22 mouse cellular contexts compared by ENCODE assay signal in genomic region chr4:82662222-82662621, GRCm38 (mm10). TPM values are rescaled to one million over a fixed set of nuclear protein-coding genes. Genes with fewer than 3 reads are reported as not detected.
A peak's percentile ranks its signal among the peaks of the same experiment; 100 is the strongest.
DNase-seq lines count a peak whose midpoint lies in the region; ATAC-seq and TF ChIP-seq lines count a peak whose summit lies in the region.
"Had no signal": no experiment of that assay in that cellular context is flagged by ENCODE, and none has a peak within 500 bp of the region (broad histone marks: within the 10 kb centered on the region; RNA-seq: fewer than 3 reads in every experiment).

No protein-coding gene starts in this region.

- no peak for ATAC-seq in hindbrain, embryonic 13.5 days (ENCODE audit: low FRiP score)
- ATAC-seq in hindbrain, embryonic 11.5 days (ENCODE audit: low FRiP score) = no peak
- ATAC-seq in midbrain, postnatal 0 days (ENCODE audit: low FRiP score) = no peak
- no peak for ATAC-seq in midbrain, embryonic 13.5 days
- peak; percentile 92 for ATAC-seq in forebrain, embryonic 14.5 days
- peak; percentile 58 for ATAC-seq in forebrain, postnatal 0 days
- ATAC-seq: intestine, embryonic 16.5 days; lung, postnatal 0 days had no signal

- TF ChIP-seq CTCF in midbrain, postnatal 0 days (IDR thresholded peaks at IDR 0.05) = no peak
- TF ChIP-seq CTCF in forebrain, postnatal 0 days (IDR thresholded peaks at IDR 0.05; ENCODE audit: low read depth) = no peak

- H3K4me2 ChIP-seq in hindbrain, embryonic 13.5 days = no peak overlapping the region
- no peak overlapping the region for H3K4me2 ChIP-seq in hindbrain, embryonic 11.5 days (replicated peaks; ENCODE audit: low read depth, low read length)
- H3K4me2 ChIP-seq in midbrain, postnatal 0 days (ENCODE audit: low read depth, low read length, poor library complexity, severe bottlenecking) = no peak overlapping the region
- H3K4me2 ChIP-seq in midbrain, embryonic 13.5 days (replicated peaks) = no peak overlapping the region
- H3K4me2 ChIP-seq in forebrain, embryonic 14.5 days (ENCODE audit: low read length) = no peak overlapping the region
- H3K4me2 ChIP-seq in forebrain, postnatal 0 days (ENCODE audit: low read depth) = no peak overlapping the region

- WGBS in hindbrain, embryonic 13.5 days = 43% methylated on average over 9 of the region's 9 CpGs
- 60% methylated on average over 9 of the region's 9 CpGs for WGBS in hindbrain, embryonic 11.5 days
- 40% methylated on average over 9 of the region's 9 CpGs for WGBS in midbrain, postnatal 0 days
- 41% methylated on average over 9 of the region's 9 CpGs for WGBS in midbrain, embryonic 13.5 days
- WGBS in forebrain, embryonic 14.5 days = 10% methylated on average over 9 of the region's 9 CpGs
- WGBS in forebrain, postnatal 0 days = 12% methylated on average over 9 of the region's 9 CpGs

- H3K9me3 ChIP-seq in hindbrain, embryonic 13.5 days = no peaks in the 10 kb centered on the region
- no peaks in the 10 kb centered on the region for H3K9me3 ChIP-seq in hindbrain, embryonic 11.5 days (ENCODE audit: control insufficient read depth, low read length)
- no peaks in the 10 kb centered on the region for H3K9me3 ChIP-seq in midbrain, postnatal 0 days (ENCODE audit: low read length)
- no peaks in the 10 kb centered on the region for H3K9me3 ChIP-seq in midbrain, embryonic 13.5 days
- no peaks in the 10 kb centered on the region for H3K9me3 ChIP-seq in forebrain, embryonic 14.5 days (replicated peaks; ENCODE audit: control insufficient read depth, low read length)
- no peaks in the 10 kb centered on the region for H3K9me3 ChIP-seq in forebrain, postnatal 0 days (ENCODE audit: low read length)
- H3K9me3 ChIP-seq: heart, embryonic 10.5 days; midbrain, embryonic 10.5 days had no signal

- H3K4me1 ChIP-seq in hindbrain, embryonic 13.5 days (replicated peaks) = peaks cover 22% of the 10 kb centered on the region
- no peaks in the 10 kb centered on the region for H3K4me1 ChIP-seq in hindbrain, embryonic 11.5 days (replicated peaks; ENCODE audit: control insufficient read depth, insufficient read depth, low read length)
- H3K4me1 ChIP-seq in midbrain, postnatal 0 days (ENCODE audit: insufficient read depth, low read length) = no peaks in the 10 kb centered on the region; the same call in 1 of the 2 replicates
- peaks cover 13% of the 10 kb centered on the region for H3K4me1 ChIP-seq in midbrain, embryonic 13.5 days (replicated peaks)
- H3K4me1 ChIP-seq in forebrain, embryonic 14.5 days (ENCODE audit: control insufficient read depth, insufficient read depth, low read length) = peaks cover 10% of the 10 kb centered on the region; the same call in 1 of the 2 replicates
- no peaks in the 10 kb centered on the region for H3K4me1 ChIP-seq in forebrain, postnatal 0 days (ENCODE audit: insufficient read depth)

- H3K36me3 ChIP-seq in hindbrain, embryonic 13.5 days = no peaks in the 10 kb centered on the region
- no peaks in the 10 kb centered on the region for H3K36me3 ChIP-seq in hindbrain, embryonic 11.5 days (ENCODE audit: control insufficient read depth, insufficient read depth, low read length)
- no peaks in the 10 kb centered on the region for H3K36me3 ChIP-seq in midbrain, postnatal 0 days (ENCODE audit: insufficient read depth, low read length)
- H3K36me3 ChIP-seq in midbrain, embryonic 13.5 days = no peaks in the 10 kb centered on the region
- H3K36me3 ChIP-seq in forebrain, embryonic 14.5 days (ENCODE audit: control insufficient read depth, insufficient read depth, low read length) = no peaks in the 10 kb centered on the region
- H3K36me3 ChIP-seq in forebrain, postnatal 0 days (ENCODE audit: insufficient read depth) = no peaks in the 10 kb centered on the region
- H3K36me3 ChIP-seq: heart, embryonic 10.5 days; midbrain, embryonic 10.5 days had no signal

- DNase-seq in hindbrain, embryonic 11.5 days (ENCODE audit: low spot score) = no peak
- peak; percentile 67 for DNase-seq in midbrain, postnatal 0 days (ENCODE audit: low spot score)
- peak; percentile 95 for DNase-seq in forebrain, embryonic 14.5 days (ENCODE audit: low spot score)
- DNase-seq in forebrain, postnatal 0 days = peak; percentile 39
- DNase-seq in thymus, postnatal 0 days (ENCODE audit: low spot score) = no peak
- DNase-seq in spleen, postnatal 10 days (ENCODE audit: low spot score in 2 of 2) = no peak
- DNase-seq: adrenal gland, adult 2 months; cerebellum, adult 18-20 months; cerebellum, postnatal 36 days; gastrocnemius, adult 2 months; kidney, adult 9 months; kidney, postnatal 14 days; right cerebral cortex, postnatal 14 days; thymus, postnatal 14 days had no signal

- H3K27ac ChIP-seq in hindbrain, embryonic 13.5 days = peak overlapping the region; percentile 35; the same call in 1 of the 2 replicates
- no peak overlapping the region for H3K27ac ChIP-seq in hindbrain, embryonic 11.5 days (ENCODE audit: low read depth, low read length)
- H3K27ac ChIP-seq in midbrain, postnatal 0 days (ENCODE audit: low read depth, low read length) = no peak overlapping the region
- H3K27ac ChIP-seq in midbrain, embryonic 13.5 days = no peak overlapping the region
- H3K27ac ChIP-seq in forebrain, embryonic 14.5 days (ENCODE audit: low read depth, low read length) = peak overlapping the region; percentile 40; the same call in 1 of the 2 replicates
- no peak overlapping the region for H3K27ac ChIP-seq in forebrain, postnatal 0 days (ENCODE audit: low read depth, low read length)
- H3K27ac ChIP-seq: gastrocnemius, adult 2 months; heart, embryonic 10.5 days; midbrain, embryonic 10.5 days had no signal

- H3K27me3 ChIP-seq in hindbrain, embryonic 13.5 days = no peaks in the 10 kb centered on the region
- no peaks in the 10 kb centered on the region for H3K27me3 ChIP-seq in hindbrain, embryonic 11.5 days (ENCODE audit: control insufficient read depth, insufficient read depth, low read length)
- H3K27me3 ChIP-seq in midbrain, postnatal 0 days (ENCODE audit: insufficient read depth, low read length) = no peaks in the 10 kb centered on the region
- H3K27me3 ChIP-seq in midbrain, embryonic 13.5 days = no peaks in the 10 kb centered on the region
- H3K27me3 ChIP-seq in forebrain, embryonic 14.5 days (replicated peaks; ENCODE audit: control insufficient read depth, insufficient read depth, low read length) = no peaks in the 10 kb centered on the region
- H3K27me3 ChIP-seq in forebrain, postnatal 0 days (ENCODE audit: insufficient read depth, low read length) = no peaks in the 10 kb centered on the region

- no peak overlapping the region for H3K9ac ChIP-seq in hindbrain, embryonic 13.5 days
- no peak overlapping the region for H3K9ac ChIP-seq in hindbrain, embryonic 11.5 days (ENCODE audit: low read depth, low read length)
- H3K9ac ChIP-seq in midbrain, postnatal 0 days (replicated peaks; ENCODE audit: low read length, poor library complexity, severe bottlenecking) = no peak overlapping the region
- no peak overlapping the region for H3K9ac ChIP-seq in midbrain, embryonic 13.5 days (replicated peaks)
- no peak overlapping the region for H3K9ac ChIP-seq in forebrain, embryonic 14.5 days (ENCODE audit: low read length)
- no peak overlapping the region for H3K9ac ChIP-seq in forebrain, postnatal 0 days

- H3K4me3 ChIP-seq in hindbrain, embryonic 13.5 days = no peak overlapping the region
- H3K4me3 ChIP-seq in hindbrain, embryonic 11.5 days (ENCODE audit: low read depth, low read length) = no peak overlapping the region
- no peak overlapping the region for H3K4me3 ChIP-seq in midbrain, postnatal 0 days (ENCODE audit: low read depth, low read length)
- H3K4me3 ChIP-seq in midbrain, embryonic 13.5 days (replicated peaks) = no peak overlapping the region
- no peak overlapping the region for H3K4me3 ChIP-seq in forebrain, embryonic 14.5 days (ENCODE audit: low read depth, low read length)
- no peak overlapping the region for H3K4me3 ChIP-seq in forebrain, postnatal 0 days (ENCODE audit: low read depth, low read length)
- H3K4me3 ChIP-seq: gastrocnemius, adult 2 months; heart, embryonic 10.5 days; midbrain, embryonic 10.5 days had no signal

RNA-seq across cellular contexts. Expression of gene Nfib, which starts 43.3 kb away (rescaled TPM):
- 80.1 and 107 TPM in 2 replicates for polyA plus RNA-seq in hindbrain, embryonic 13.5 days (2015; fragmentation: Nextera tagmentation; extraction: Ambion mirVana)
- 28.6 and 38.6 TPM in 2 replicates for polyA plus RNA-seq in hindbrain, embryonic 11.5 days (2014; fragmentation: Nextera tagmentation; extraction: Ambion mirVana)
- total RNA-seq in midbrain, postnatal 0 days (2014; rRNA removed) = 59.9 and 62.8 TPM in 2 replicates
- polyA plus RNA-seq in midbrain, postnatal 0 days (2015; fragmentation: Nextera tagmentation; extraction: Ambion mirVana) = 19.9 and 27.7 TPM in 2 replicates
- polyA plus RNA-seq in midbrain, embryonic 13.5 days (2015; fragmentation: Nextera tagmentation; extraction: Ambion mirVana) = 56.1 and 58.4 TPM in 2 replicates
- 164 and 207 TPM in 2 replicates for polyA plus RNA-seq in forebrain, embryonic 14.5 days (2014; fragmentation: Nextera tagmentation; extraction: Ambion mirVana)
- 114 and 135 TPM in 2 replicates for total RNA-seq in forebrain, postnatal 0 days (2014; rRNA removed)
- 40.2 and 69.0 TPM in 2 replicates for polyA plus RNA-seq in forebrain, postnatal 0 days (2015; fragmentation: Nextera tagmentation; extraction: Ambion mirVana)
- polyA plus RNA-seq in thymus, postnatal 0 days (2015; fragmentation: Nextera tagmentation; extraction: Ambion mirVana) = 6.9 and 10.4 TPM in 2 replicates
- total RNA-seq: MEL; neutrophil, adult 5-6 weeks had no signal

Comparison
In these comparisons a context has a peak if more than half of its experiments do, and no peak if none do; other contexts are left out.
1. H3K27ac ChIP-seq: peak in hindbrain, embryonic 13.5 days (single experiment) and forebrain, embryonic 14.5 days (single experiment); none in hindbrain, embryonic 11.5 days (single experiment), midbrain, postnatal 0 days (single experiment), midbrain, embryonic 13.5 days (single experiment) and forebrain, postnatal 0 days (single experiment).
2. ATAC-seq: peak in forebrain, embryonic 14.5 days (single experiment) and forebrain, postnatal 0 days (single experiment); none in hindbrain, embryonic 13.5 days (single experiment), hindbrain, embryonic 11.5 days (single experiment), midbrain, postnatal 0 days (single experiment) and midbrain, embryonic 13.5 days (single experiment).
3. DNase-seq: peak in midbrain, postnatal 0 days (single experiment), forebrain, embryonic 14.5 days (single experiment) and forebrain, postnatal 0 days (single experiment); none in hindbrain, embryonic 11.5 days (single experiment), thymus, postnatal 0 days (single experiment) and spleen, postnatal 10 days (0 of 2).